Mouse (Mus musculus) liver, embryonic 11.5 days (tissue): Measurements from ENCODE around the gene Runx3. TPM values are rescaled to one million over a fixed set of nuclear protein-coding genes. Genes with fewer than 3 reads are reported as not detected.

ENCODE experiments used
- ATAC-seq: fragments of 200-750 bp; cut with Nextera tagmentation; replicated peaks from 2 replicates; pipeline ENCODE4 v1.8.0; 2017; ENCODE audit warnings: moderate number of reproducible peaks, mild to moderate bottlenecking, moderate TSS enrichment, moderate library complexity; ENCODE audit not compliant: low FRiP score
- DNase-seq: peaks from one replicate; pipeline ENCODE4 v3.0.0-alpha.2; 2017; ENCODE audit warnings: low spot score
- H3K27ac ChIP-seq: fragments of 300-500 bp; sonication (generic); 2 replicates; pipeline ENCODE4 v1.5.1; 2014; ENCODE audit warnings: mild to moderate bottlenecking, low read depth, low read length, control low read depth
- H3K27me3 ChIP-seq: fragments of 300-500 bp; sonication (generic); replicated peaks from 2 replicates; pipeline ENCODE4 v1.6.1; 2014; ENCODE audit warnings: low read length, mixed read lengths; ENCODE audit not compliant: control insufficient read depth, insufficient read depth
- H3K36me3 ChIP-seq: fragments of 300-500 bp; sonication (generic); 2 replicates; pipeline ENCODE4 v1.6.1; 2014; ENCODE audit warnings: mild to moderate bottlenecking, low read length, moderate library complexity, mixed read lengths; ENCODE audit not compliant: control insufficient read depth, insufficient read depth
- H3K4me1 ChIP-seq: fragments of 300-500 bp; sonication (generic); replicated peaks from 2 replicates; pipeline ENCODE4 v1.6.1; 2014; ENCODE audit warnings: low read length, mixed read lengths; ENCODE audit not compliant: control insufficient read depth, insufficient read depth
- H3K4me2 ChIP-seq: fragments of 300-500 bp; sonication (generic); 2 replicates; pipeline ENCODE4 v1.6.1; 2014; ENCODE audit warnings: mild to moderate bottlenecking, control low read depth, moderate library complexity
- H3K4me3 ChIP-seq: fragments of 300-500 bp; sonication (generic); 2 replicates; pipeline ENCODE4 v1.5.1; 2014; ENCODE audit warnings: low read depth, low read length, control low read depth
- H3K9ac ChIP-seq: fragments of 300-500 bp; sonication (generic); 2 replicates; pipeline ENCODE4 v1.6.1; 2014; ENCODE audit warnings: low read depth, low read length, control low read depth
- H3K9me3 ChIP-seq: fragments of 300-500 bp; sonication (generic); 2 replicates; pipeline ENCODE4 v1.6.1; 2016; ENCODE audit warnings: low read length, inconsistent platforms, mixed read lengths; ENCODE audit not compliant: control insufficient read depth
- WGBS: fragments of 180-500 bp; shearing (Covaris S2); extraction: QIAGEN DNeasy Blood & Tissue Kit; methylation state at CpG from one replicate; pipeline ENCODE4 v1.1.7; 2014; 5-methylcytosine and 5-hydroxymethylcytosine counted together
- polyA plus RNA-seq: library from polyadenylated mRNA; unstranded; fragments of >200 nt; fragmentation: Nextera tagmentation; extraction: Ambion mirVana; gene quantifications from 2 replicates; pipeline ENCODE4 v1.2.1, GENCODE M21; 2014

Gene Runx3
- polyA plus RNA-seq, 1 experiment from 2014 or later: 0.71 TPM

DNA sequence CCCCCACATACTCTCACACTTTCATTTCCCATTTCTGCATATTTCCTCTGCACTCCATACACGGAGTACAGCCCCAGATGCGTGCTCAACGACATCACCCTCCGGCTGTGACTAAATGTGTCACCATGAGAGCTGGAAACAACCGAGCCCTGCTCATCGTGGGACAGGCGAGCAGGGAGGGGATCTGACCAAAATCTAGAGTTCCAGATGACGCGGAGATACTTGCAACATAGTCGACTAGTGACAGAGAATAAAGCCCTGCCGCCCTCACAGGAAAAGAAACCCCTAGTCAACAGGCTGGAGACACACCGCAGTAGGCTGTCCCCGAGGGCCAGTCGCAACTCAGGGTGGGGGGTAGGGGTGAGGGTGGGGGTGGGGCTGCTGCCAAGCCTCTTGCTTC lies 82.8 kb downstream of the Runx3 start:
- H3K9ac ChIP-seq: peak overlapping the region; percentile 42; the same call in 1 of the 2 replicates
- H3K36me3 ChIP-seq: no peaks in the 10 kb centered on the region
- H3K27ac ChIP-seq: peak overlapping the region; percentile 26; the same call in 1 of the 2 replicates
- ATAC-seq: no peak
- peak; percentile 58 for DNase-seq
- peaks cover 14% of the 10 kb centered on the region for H3K27me3 ChIP-seq
- H3K4me2 ChIP-seq: peak overlapping the region; percentile 79
- H3K9me3 ChIP-seq: no peaks in the 10 kb centered on the region
- 8% methylated on average over 14 of the region's 14 CpGs for whole genome bisulfite sequencing
- H3K4me3 ChIP-seq: peak overlapping the region; percentile 41
- H3K4me1 ChIP-seq: peaks cover 11% of the 10 kb centered on the region

DNA sequence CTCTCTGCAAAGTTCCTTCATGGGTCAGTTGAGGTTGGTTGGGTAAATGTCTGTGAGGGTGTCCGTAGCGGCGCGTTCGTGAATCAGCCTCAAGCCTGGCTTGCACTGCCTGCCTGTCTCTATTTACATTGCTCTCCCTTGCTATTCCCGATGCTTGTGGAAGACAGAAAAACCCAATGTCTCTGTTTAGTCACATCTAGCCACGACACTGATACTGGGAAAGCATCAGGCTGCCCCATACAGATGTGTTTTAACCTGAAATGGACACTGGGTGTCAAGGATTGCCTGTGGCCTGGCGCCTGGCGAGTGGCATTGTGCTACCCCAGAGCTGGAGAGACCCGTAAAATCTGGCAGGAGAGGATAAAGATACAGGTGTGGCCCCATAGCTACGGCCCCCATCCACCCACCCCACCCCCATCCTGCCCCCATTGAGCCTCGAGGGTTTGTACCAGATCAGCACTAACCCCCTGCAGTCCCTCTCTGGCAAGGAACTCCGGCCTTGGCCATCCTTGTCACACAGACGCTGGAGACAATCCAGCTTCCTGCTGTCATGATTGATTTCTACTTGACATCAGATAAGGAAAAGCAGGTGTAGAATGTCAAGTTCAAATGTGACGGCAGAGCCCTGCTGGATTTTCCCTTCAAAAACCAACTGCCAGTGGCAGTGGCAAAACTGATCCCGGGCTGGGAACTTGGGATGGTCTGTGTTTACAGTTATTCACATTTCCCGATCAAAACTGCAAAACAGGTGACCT lies 83.5 kb downstream of the Runx3 start:
- DNase-seq: no peak
- H3K4me2 ChIP-seq: peak overlapping the region; percentile 79
- no peaks in the 10 kb centered on the region for H3K36me3 ChIP-seq
- H3K9ac ChIP-seq: no peak overlapping the region
- peak overlapping the region; percentile 41 for H3K4me3 ChIP-seq
- ATAC-seq: no peak
- no peak overlapping the region for H3K27ac ChIP-seq
- 19% methylated on average over 17 of the region's 17 CpGs for WGBS
- no peaks in the 10 kb centered on the region for H3K9me3 ChIP-seq
- peaks cover 14% of the 10 kb centered on the region for H3K27me3 ChIP-seq
- H3K4me1 ChIP-seq: peaks cover 11% of the 10 kb centered on the region

DNA sequence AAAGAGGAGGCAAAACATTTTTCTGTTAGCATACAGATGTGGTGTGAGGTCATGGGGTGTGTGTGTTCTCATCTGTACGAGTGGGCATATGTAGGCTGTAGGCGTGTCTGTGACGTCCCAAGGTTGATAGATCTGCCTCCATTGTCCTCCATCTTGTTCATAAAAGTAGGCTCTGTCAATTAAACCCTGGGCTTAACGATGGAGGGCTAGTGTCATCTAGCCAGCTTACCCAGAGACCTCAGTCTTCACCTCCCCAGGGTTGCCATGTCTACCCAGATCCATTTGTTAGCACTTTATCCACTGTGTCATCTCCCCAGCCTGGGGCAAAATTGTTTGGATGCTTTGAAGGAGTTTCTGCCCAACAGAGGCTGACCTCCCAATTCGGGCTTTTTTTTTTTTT lies 84.2 kb downstream of the Runx3 start:
- H3K4me3 ChIP-seq: no peak overlapping the region
- no peaks in the 10 kb centered on the region for H3K36me3 ChIP-seq
- ATAC-seq: no peak
- WGBS: 51% methylated on average over 5 of the region's 5 CpGs
- peaks cover 11% of the 10 kb centered on the region for H3K4me1 ChIP-seq
- no peak overlapping the region for H3K9ac ChIP-seq
- no peak for DNase-seq
- no peaks in the 10 kb centered on the region for H3K9me3 ChIP-seq
- H3K27me3 ChIP-seq: peaks cover 14% of the 10 kb centered on the region
- no peak overlapping the region for H3K4me2 ChIP-seq
- no peak overlapping the region for H3K27ac ChIP-seq

DNA sequence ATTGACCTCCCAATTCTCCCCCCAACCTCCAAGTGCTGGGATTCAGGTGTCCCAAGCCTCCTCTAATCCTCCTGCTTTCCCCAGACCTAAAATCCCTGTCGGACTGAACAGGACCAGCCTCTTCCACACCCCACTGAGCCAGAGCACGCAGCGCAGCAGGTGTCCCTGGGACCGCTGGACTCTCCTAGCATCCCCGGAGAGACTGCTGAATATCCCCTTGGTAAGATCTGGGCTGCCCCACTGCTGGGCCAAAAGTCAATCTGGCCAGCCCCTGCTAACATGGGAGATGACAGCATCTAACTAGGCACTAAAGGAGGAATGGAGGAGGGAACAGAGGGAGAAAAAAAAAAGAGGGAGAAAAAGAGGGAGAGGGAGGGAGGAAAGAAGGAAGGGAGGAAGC lies 84.8 kb downstream of the Runx3 start:
- Histone ChIP-seq H3K4me3 (no peak overlapping the region), H3K27ac (no peak overlapping the region), H3K9ac (no peak overlapping the region), H3K36me3 (no peaks in the 10 kb centered on the region), H3K4me2 (no peak overlapping the region), H3K27me3 (peaks cover 14% of the 10 kb centered on the region), H3K4me1 (peaks cover 11% of the 10 kb centered on the region), H3K9me3 (no peaks in the 10 kb centered on the region)
- 35% methylated on average over 5 of the region's 5 CpGs for WGBS
- ATAC-seq (no peak), DNase-seq (no peak)

DNA sequence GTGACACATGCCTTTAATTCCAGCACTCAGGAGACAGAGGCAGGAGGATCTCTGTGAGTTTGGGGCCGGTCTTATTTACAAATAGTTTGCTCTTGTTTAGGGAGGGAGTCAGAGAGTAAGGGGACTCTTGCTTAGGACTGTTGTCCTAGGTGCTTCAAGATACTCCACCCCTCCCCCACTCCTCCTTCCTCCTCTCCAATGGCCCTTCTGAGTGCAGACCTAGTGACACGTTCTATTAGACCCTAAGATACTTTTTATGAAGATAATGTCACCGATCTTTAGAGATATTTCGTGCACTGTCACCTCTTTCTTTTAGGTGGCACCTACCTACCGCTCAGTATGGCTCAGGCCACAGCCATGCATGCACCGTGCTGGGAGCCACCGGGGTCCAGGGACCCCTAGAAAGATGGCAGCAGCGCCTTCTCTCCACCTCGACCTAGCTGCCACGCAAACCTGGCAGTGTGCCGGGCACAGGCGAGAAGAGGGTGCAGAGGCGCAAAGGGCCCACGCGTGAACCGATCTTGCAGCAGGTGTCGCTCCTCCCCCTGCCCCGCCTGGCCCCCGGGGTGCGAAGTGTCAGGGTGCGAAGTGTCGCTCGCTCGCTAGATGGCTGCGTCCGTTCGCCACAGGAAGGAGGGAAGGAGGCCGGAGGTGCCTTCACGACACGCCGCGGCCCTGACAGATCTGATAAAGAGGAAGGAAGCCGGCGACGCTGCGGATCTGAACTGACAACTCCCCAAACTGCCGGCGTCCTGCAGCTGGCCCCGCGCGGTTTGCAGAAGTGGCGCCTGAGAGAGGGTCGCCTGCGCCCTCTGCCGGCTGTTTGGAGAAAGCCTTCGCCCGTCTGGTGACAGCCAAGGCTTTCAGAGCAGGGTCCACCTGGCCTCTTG lies 85.5 kb downstream of the Runx3 start:
- Histone ChIP-seq H3K36me3 (no peaks in the 10 kb centered on the region), H3K27ac (no peak overlapping the region), H3K4me1 (peaks cover 11% of the 10 kb centered on the region), H3K9ac (peak overlapping the region; percentile 40), H3K4me2 (peak overlapping the region; percentile 90), H3K9me3 (no peaks in the 10 kb centered on the region), H3K27me3 (peaks cover 14% of the 10 kb centered on the region), H3K4me3 (peak overlapping the region; percentile 46)
- peak; percentile 87 for DNase-seq
- WGBS: 1% methylated on average over 47 of the region's 47 CpGs
- peak; percentile 77 for ATAC-seq

DNA sequence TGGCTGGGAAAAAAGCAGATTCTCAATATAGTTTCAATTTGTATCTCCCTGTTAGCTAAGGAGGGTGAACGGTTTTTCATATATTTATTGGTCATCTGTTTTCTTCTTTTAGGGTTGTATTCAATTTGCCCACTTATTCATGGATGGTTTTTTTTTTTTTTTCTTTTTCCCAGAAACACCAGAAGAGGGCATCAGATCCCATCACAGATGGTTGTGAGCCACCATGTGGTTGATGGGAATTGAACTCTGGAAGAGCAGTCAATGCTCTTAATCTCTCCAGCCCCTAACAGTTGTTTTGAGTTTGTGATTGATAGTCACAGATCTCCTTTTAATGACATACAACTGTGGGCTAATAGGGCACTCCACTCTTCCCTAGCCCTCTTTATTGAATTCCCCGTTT lies 89.4 kb downstream of the Runx3 start:
- H3K36me3 ChIP-seq: peaks cover 1% of the 10 kb centered on the region; the same call in 1 of the 2 replicates
- H3K27ac ChIP-seq: no peak overlapping the region
- WGBS: 79% methylated on average over 2 of the region's 2 CpGs
- H3K27me3 ChIP-seq: peaks cover 10% of the 10 kb centered on the region
- peaks cover 8% of the 10 kb centered on the region for H3K4me1 ChIP-seq
- no peak for ATAC-seq
- no peak overlapping the region for H3K4me2 ChIP-seq
- no peak overlapping the region for H3K4me3 ChIP-seq
- DNase-seq: no peak
- no peaks in the 10 kb centered on the region for H3K9me3 ChIP-seq
- no peak overlapping the region for H3K9ac ChIP-seq

DNA sequence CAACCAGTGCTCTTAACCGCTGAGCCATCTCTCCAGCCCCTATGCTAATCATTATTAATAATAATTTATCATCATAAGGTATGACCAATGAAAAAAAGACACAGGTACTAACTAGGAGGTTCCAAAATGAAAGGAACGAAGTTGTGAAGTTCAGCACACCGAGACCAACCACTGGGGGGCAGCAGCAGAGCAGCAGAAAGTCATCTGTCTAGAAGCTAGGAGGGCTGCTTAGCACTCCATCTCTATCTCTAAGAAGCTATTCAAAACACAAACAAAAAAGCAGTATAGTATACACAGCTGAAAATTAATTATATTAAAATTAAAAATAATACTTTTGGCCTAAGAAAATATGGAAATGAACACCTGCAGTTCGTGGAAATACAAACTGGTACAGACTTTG lies 99.2 kb downstream of the Runx3 start:
- Histone ChIP-seq H3K36me3 (peaks cover 61% of the 10 kb centered on the region), H3K27me3 (no peaks in the 10 kb centered on the region), H3K4me2 (no peak overlapping the region), H3K4me3 (no peak overlapping the region), H3K9ac (no peak overlapping the region), H3K9me3 (no peaks in the 10 kb centered on the region), H3K4me1 (no peaks in the 10 kb centered on the region; the same call in 1 of the 2 replicates), H3K27ac (no peak overlapping the region)
- WGBS: 47% methylated on average over 4 of the region's 4 CpGs
- DNase-seq: peak; percentile 69
- peak; percentile 41; the same call in 1 of the 2 replicates for ATAC-seq

DNA sequence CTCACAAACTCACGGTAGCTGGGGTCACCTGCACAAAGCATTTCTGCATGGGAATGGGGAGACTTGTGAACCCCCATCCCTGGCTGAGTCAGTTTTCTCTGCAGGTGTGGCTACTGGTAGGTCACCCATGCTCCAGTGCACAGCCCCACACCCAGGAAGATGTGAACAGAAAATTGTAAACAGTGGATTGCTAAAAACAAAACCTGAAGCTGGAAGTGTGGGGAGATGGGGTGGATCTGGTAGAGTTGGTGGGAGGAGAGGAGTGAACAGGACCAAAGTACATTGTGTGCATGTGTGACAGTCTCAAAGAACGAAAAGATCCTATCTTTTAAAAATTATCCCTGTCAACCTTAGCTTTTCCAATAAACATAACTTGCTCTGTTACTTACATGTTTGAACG lies 100.2 kb downstream of the Runx3 start:
- ATAC-seq (no peak), DNase-seq (no peak)
- no peaks in the 10 kb centered on the region for H3K27me3 ChIP-seq
- H3K4me2 ChIP-seq: no peak overlapping the region
- H3K27ac ChIP-seq: no peak overlapping the region
- H3K4me1 ChIP-seq: no peaks in the 10 kb centered on the region; the same call in 1 of the 2 replicates
- no peaks in the 10 kb centered on the region for H3K9me3 ChIP-seq
- H3K36me3 ChIP-seq: peaks cover 60% of the 10 kb centered on the region
- 82% methylated on average over 3 of the region's 3 CpGs for WGBS
- H3K4me3 ChIP-seq: no peak overlapping the region
- no peak overlapping the region for H3K9ac ChIP-seq
